In genomic region chr2:78959451-78959850, GRCm38 (mm10) we compare ENCODE assay signal across 9 mouse cellular contexts.
DNase-seq lines count a peak whose midpoint lies in the region; ATAC-seq and TF ChIP-seq lines count a peak whose summit lies in the region.
"Had no signal": no experiment of that assay in that cellular context is flagged by ENCODE, and none has a peak within 500 bp of the region (broad histone marks: within the 10 kb centered on the region; RNA-seq: fewer than 3 reads in every experiment).

No protein-coding gene starts in this region.

- DNase-seq in hindbrain, embryonic 10.5 days (ENCODE audit: low spot score) = peak; percentile 8
- DNase-seq in 416B (ENCODE audit: low read depth) (peak; percentile 50), G1E (ENCODE audit: low spot score) (peak; percentile 8)
- no peak for DNase-seq in spleen, postnatal 14 days (ENCODE audit: low spot score in 2 of 2)
- no peak for DNase-seq in gastrocnemius, postnatal 14 days
- DNase-seq: liver, embryonic 13.5 days had no signal

- H3K9ac ChIP-seq in hindbrain, embryonic 12.5 days = no peak overlapping the region
- no peak overlapping the region for H3K9ac ChIP-seq in hindbrain, embryonic 13.5 days
- H3K9ac ChIP-seq in midbrain, embryonic 15.5 days = no peak overlapping the region
- H3K9ac ChIP-seq: liver, embryonic 13.5 days had no signal

- H3K36me3 ChIP-seq in hindbrain, embryonic 10.5 days = no peaks in the 10 kb centered on the region
- H3K36me3 ChIP-seq in hindbrain, embryonic 12.5 days = no peaks in the 10 kb centered on the region
- H3K36me3 ChIP-seq in G1E (replicated peaks) = no peaks in the 10 kb centered on the region
- no peaks in the 10 kb centered on the region for H3K36me3 ChIP-seq in hindbrain, embryonic 13.5 days
- no peaks in the 10 kb centered on the region for H3K36me3 ChIP-seq in midbrain, embryonic 15.5 days (replicated peaks)
- H3K36me3 ChIP-seq: liver, embryonic 13.5 days had no signal

- H3K27me3 ChIP-seq in hindbrain, embryonic 10.5 days (ENCODE audit: insufficient read depth, poor library complexity, severe bottlenecking) = no peaks in the 10 kb centered on the region
- H3K27me3 ChIP-seq in hindbrain, embryonic 12.5 days = no peaks in the 10 kb centered on the region
- H3K27me3 ChIP-seq in G1E (ENCODE audit: insufficient read depth, low read length) = 0 out of 2 replicates have a peak, but pooled peaks cover 2% of the 10 kb centered on the region
- 0 out of 2 replicates have a peak, but pooled peaks cover 3% of the 10 kb centered on the region for H3K27me3 ChIP-seq in hindbrain, embryonic 13.5 days
- H3K27me3 ChIP-seq in midbrain, embryonic 15.5 days (replicated peaks) = no peaks in the 10 kb centered on the region
- H3K27me3 ChIP-seq: liver, embryonic 13.5 days had no signal

- H3K4me1 ChIP-seq in hindbrain, embryonic 10.5 days (replicated peaks) = peaks cover 16% of the 10 kb centered on the region
- H3K4me1 ChIP-seq in hindbrain, embryonic 12.5 days = peaks cover 14% of the 10 kb centered on the region
- H3K4me1 ChIP-seq in G1E (ENCODE audit: insufficient read depth, low read depth, low read length) = peaks cover 25% of the 10 kb centered on the region
- peaks cover 21% of the 10 kb centered on the region for H3K4me1 ChIP-seq in hindbrain, embryonic 13.5 days (replicated peaks)
- H3K4me1 ChIP-seq in midbrain, embryonic 15.5 days = peaks cover 15% of the 10 kb centered on the region; the same call in 1 of the 2 replicates

- no peak overlapping the region for H3K27ac ChIP-seq in hindbrain, embryonic 10.5 days
- no peak overlapping the region for H3K27ac ChIP-seq in hindbrain, embryonic 12.5 days
- H3K27ac ChIP-seq in hindbrain, embryonic 13.5 days = no peak overlapping the region
- H3K27ac ChIP-seq in midbrain, embryonic 15.5 days = no peak overlapping the region
- H3K27ac ChIP-seq: liver, embryonic 13.5 days had no signal

- WGBS in hindbrain, embryonic 10.5 days = 63% methylated on average over 3 of the region's 3 CpGs
- WGBS in hindbrain, embryonic 12.5 days = 47% methylated on average over 3 of the region's 3 CpGs
- 39% methylated on average over 3 of the region's 3 CpGs for WGBS in hindbrain, embryonic 13.5 days
- 35% methylated on average over 3 of the region's 3 CpGs for WGBS in midbrain, embryonic 15.5 days

- no peak; the same call in 1 of the 2 replicates for TF ChIP-seq CTCF in G1E (IDR thresholded peaks at IDR 0.05; ENCODE audit: low read depth, low read length)

- intact Hi-C loops in gastrocnemius, postnatal 14 days (cut with DNase I; ENCODE audit: low total_unique reads) = loop anchor here (5.0 kb wide), 1 partner anchor 308 kb away; no protein-coding TSS in a partner anchor

- no peaks in the 10 kb centered on the region for H3K9me3 ChIP-seq in hindbrain, embryonic 10.5 days
- H3K9me3 ChIP-seq in hindbrain, embryonic 12.5 days (replicated peaks) = no peaks in the 10 kb centered on the region
- H3K9me3 ChIP-seq in G1E (replicated peaks) = no peaks in the 10 kb centered on the region
- H3K9me3 ChIP-seq in hindbrain, embryonic 13.5 days = no peaks in the 10 kb centered on the region
- H3K9me3 ChIP-seq in midbrain, embryonic 15.5 days = no peaks in the 10 kb centered on the region
- H3K9me3 ChIP-seq: liver, embryonic 13.5 days had no signal

- no peak for ATAC-seq in hindbrain, embryonic 12.5 days (ENCODE audit: low FRiP score)
- peak; percentile 22; the same call in 1 of the 2 replicates for ATAC-seq in G1E (ENCODE audit: extremely low read depth, insufficient number of reproducible peaks, low FRiP score, poor library complexity, severe bottlenecking)
- ATAC-seq in hindbrain, embryonic 13.5 days (ENCODE audit: low FRiP score) = peak; percentile 43; the same call in 1 of the 2 replicates
- ATAC-seq in midbrain, embryonic 15.5 days (replicated peaks) = peak; percentile 52; the same call in 1 of the 2 replicates

- no peak overlapping the region for H3K4me2 ChIP-seq in hindbrain, embryonic 12.5 days (replicated peaks)
- H3K4me2 ChIP-seq in hindbrain, embryonic 13.5 days = no peak overlapping the region
- H3K4me2 ChIP-seq in midbrain, embryonic 15.5 days = peak overlapping the region; percentile 34; the same call in 1 of the 2 replicates
- H3K4me2 ChIP-seq: liver, embryonic 13.5 days had no signal

- H3K4me3 ChIP-seq in hindbrain, embryonic 10.5 days = no peak overlapping the region
- H3K4me3 ChIP-seq in hindbrain, embryonic 12.5 days = no peak overlapping the region
- no peak overlapping the region for H3K4me3 ChIP-seq in G1E (ENCODE audit: low read depth, low read length)
- no peak overlapping the region for H3K4me3 ChIP-seq in hindbrain, embryonic 13.5 days
- no peak overlapping the region for H3K4me3 ChIP-seq in midbrain, embryonic 15.5 days
- H3K4me3 ChIP-seq: liver, embryonic 13.5 days had no signal

Comparison
In these comparisons a context has a peak if more than half of its experiments do, and no peak if none do; other contexts are left out.
1. DNase-seq: peak in hindbrain, embryonic 10.5 days (single experiment), 416B (single experiment) and G1E (single experiment); none in spleen, postnatal 14 days (0 of 2) and gastrocnemius, postnatal 14 days (single experiment).